Mouse (Mus musculus) spleen, postnatal 10 days (tissue): ENCODE data around the gene Rsf1.

Experiments used
- DNase-seq, 2 experiments: peaks; one replicate each; pipeline ENCODE4 v3.0.0; 2021 to 2022; ENCODE audit warnings: low spot score in 2 of 2

Gene Rsf1

GRCm38 (mm10) chr7:97579067-97579975, at the start of gene Rsf1, which contains the start of gene Aamdc:
Gene Rsf1 (plus strand): TSS chr7:97579889.
Gene Aamdc (minus strand): TSS chr7:97579497.
- DNase-seq, result peak; percentile 91 to 97

- DNase-seq, result no peak
Measured at GRCm38 (mm10) chr7:97535531-97535930, 44.2 kb upstream of the Rsf1 start.

GRCm38 (mm10) chr7:97536571-97536970, 43.1 kb upstream of the Rsf1 start:
- no peak for DNase-seq

GRCm38 (mm10) chr7:97546462-97546861, 33.2 kb upstream of the Rsf1 start:
- DNase-seq, result no peak

GRCm38 (mm10) chr7:97549301-97549700, 30.4 kb upstream of the Rsf1 start:
- DNase-seq, result no peak

- no peak for DNase-seq
Measured at GRCm38 (mm10) chr7:97550673-97551072, 29.0 kb upstream of the Rsf1 start.

- DNase-seq, result no peak
Measured at GRCm38 (mm10) chr7:97563576-97563975, 16.1 kb upstream of the Rsf1 start.

- DNase-seq, result no peak
Measured at GRCm38 (mm10) chr7:97569372-97569771, 10.3 kb upstream of the Rsf1 start.

GRCm38 (mm10) chr7:97570389-97570788, 9.3 kb upstream of the Rsf1 start:
- peak in 1 of 2 experiments; percentile 30 for DNase-seq

- peak; percentile 34 to 46 for DNase-seq
Measured at GRCm38 (mm10) chr7:97578361-97579066, 1.2 kb upstream of the Rsf1 start.

- DNase-seq, result peak; percentile 65 to 81
Measured at GRCm38 (mm10) chr7:97579976-97580842, 520 bp downstream of the Rsf1 start.

- DNase-seq, result peak; percentile 71 to 86
Measured at GRCm38 (mm10) chr7:97580843-97581214, 1.1 kb downstream of the Rsf1 start.

GRCm38 (mm10) chr7:97588506-97588905, 8.8 kb downstream of the Rsf1 start:
- DNase-seq, result no peak

- no peak for DNase-seq
Measured at GRCm38 (mm10) chr7:97590488-97590887, 10.8 kb downstream of the Rsf1 start.

GRCm38 (mm10) chr7:97591336-97591735, 11.6 kb downstream of the Rsf1 start:
- no peak for DNase-seq

- DNase-seq, result no peak
Measured at GRCm38 (mm10) chr7:97592396-97592795, 12.7 kb downstream of the Rsf1 start.

- DNase-seq, result no peak
Measured at GRCm38 (mm10) chr7:97593535-97593934, 13.8 kb downstream of the Rsf1 start.

GRCm38 (mm10) chr7:97598548-97598947, 18.9 kb downstream of the Rsf1 start:
- DNase-seq, result no peak

GRCm38 (mm10) chr7:97621346-97621745, 41.7 kb downstream of the Rsf1 start:
- DNase-seq, result no peak

- no peak for DNase-seq
Measured at GRCm38 (mm10) chr7:97622676-97623075, 43.0 kb downstream of the Rsf1 start.

GRCm38 (mm10) chr7:97623402-97623801, 43.7 kb downstream of the Rsf1 start:
- no peak for DNase-seq

- no peak for DNase-seq
Measured at GRCm38 (mm10) chr7:97629351-97629750, 49.7 kb downstream of the Rsf1 start.
